Mouse (Mus musculus) gastrocnemius, adult 8-10 months (tissue): ENCODE results near the gene Vmn1r125. TPM values are rescaled to one million over a fixed set of nuclear protein-coding genes. Genes with fewer than 3 reads are reported as not detected.
"Not testable (repeated sequence)": the region's sequence is repeated elsewhere in the genome, so short reads cannot be mapped to it uniquely, and the experiment has no call there.

Experiments
- DNase-seq, 2 experiments: peaks; one replicate each; pipeline ENCODE4 v3.0.0; 2022; ENCODE audit warnings: low spot score in 2 of 2
- total RNA-seq, 4 experiments: library from RNA; stranded (reverse); gene quantifications; 2 replicates each; pipeline ENCODE4 v1.2.4; 2022

Vmn1r125 gene
- total RNA-seq: not detected

DNA sequence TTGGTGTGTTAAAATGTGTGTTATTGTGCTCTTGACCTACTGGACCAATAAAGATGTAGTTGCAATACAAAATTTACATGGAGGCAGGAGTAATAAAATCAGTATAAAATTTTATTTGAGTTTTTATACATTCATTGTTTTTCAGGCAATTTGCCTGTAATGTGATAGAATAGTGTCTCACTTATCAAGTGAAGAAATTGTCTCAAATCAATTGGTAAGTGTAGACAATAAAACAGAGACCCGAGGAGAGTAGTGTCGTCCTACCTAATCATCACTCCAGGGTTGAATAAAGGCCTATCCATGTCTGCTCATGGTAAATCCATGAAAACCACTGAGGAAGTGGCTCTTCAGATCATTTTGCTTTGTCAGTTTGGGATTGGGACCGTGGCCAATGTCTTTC, at the start of gene Vmn1r125:
Gene Vmn1r125 (plus strand): TSS at position 301 of the 400 bp plus-strand sequence.
- not testable (repeated sequence) for DNase-seq

DNA sequence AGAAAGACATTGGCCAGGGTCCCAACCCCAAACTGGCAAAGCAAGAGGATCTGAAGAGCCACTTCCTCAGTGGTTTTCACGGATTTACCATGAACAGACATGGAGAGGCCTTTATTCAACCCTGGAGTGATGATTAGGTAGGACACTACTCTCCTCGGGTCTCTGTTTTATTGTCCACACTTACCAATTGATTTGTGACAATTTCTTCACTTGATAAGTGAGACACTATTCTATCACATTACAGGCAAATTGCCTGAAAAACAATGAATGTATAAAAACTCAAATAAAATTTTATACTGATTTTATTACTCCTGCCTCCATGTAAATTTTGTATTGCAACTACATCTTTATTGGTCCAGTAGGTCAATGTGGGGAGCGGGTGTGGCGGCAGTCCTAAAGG, 11.5 kb upstream of the Vmn1r125 start, which contains the start of gene Vmn1r124:
Gene Vmn1r124 (minus strand): TSS at position 101 of the 400 bp plus-strand sequence.
- DNase-seq: not testable (repeated sequence)

DNA sequence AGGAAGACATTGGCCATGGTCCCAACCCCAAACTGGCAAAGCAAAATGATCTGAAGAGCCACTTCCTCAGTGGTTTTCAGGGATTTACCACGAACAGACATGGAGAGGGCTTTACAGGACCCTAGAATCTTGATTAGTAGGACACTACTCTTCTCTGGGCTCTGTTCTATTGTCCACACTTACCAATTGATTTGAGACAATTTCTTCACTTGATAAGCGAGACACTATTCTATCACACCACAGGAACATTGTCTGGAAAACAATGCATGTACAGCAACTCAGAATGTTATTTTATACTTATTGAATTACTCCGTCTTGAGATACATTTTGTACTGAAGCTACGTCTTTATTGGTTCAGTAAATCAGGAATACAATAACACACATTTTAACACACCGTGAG, 29.4 kb downstream of the Vmn1r125 start, which contains the start of gene Vmn1r126:
Gene Vmn1r126 (minus strand): TSS at position 101 of the 400 bp plus-strand sequence.
- not testable (repeated sequence) for DNase-seq

DNA sequence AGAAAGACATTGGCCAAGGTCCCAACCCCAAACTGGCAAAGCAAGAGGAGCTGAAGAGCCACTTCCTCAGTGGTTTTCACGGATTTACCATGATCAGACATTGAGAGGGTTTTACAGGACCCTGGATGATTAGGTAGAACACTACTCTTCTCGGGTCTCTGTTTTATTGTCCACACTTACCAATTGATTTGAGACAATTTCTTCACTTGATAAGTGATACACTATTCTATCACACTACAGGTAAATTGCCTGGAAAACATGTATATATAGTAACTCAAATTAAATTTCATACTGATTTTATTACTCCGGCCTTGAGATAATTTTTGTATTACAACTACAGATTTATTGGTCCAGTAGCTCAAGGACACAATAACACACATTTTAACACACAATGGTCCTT, 47.8 kb downstream of the Vmn1r125 start, which contains the start of gene Vmn1r127:
Gene Vmn1r127 (minus strand): TSS at position 101 of the 400 bp plus-strand sequence.
- DNase-seq: not testable (repeated sequence)

Other genes starting within 250 kb of the Vmn1r125 start
- gene Vmn1r120, start 218.4 kb upstream of the Vmn1r125 start, total RNA-seq: not detected
- not detected for gene Vmn1r121, start 173.7 kb upstream of the Vmn1r125 start, total RNA-seq
- gene Vmn1r122, start 138.1 kb upstream of the Vmn1r125 start, total RNA-seq: not detected
- gene Vmn1r123, start 110.0 kb upstream of the Vmn1r125 start, total RNA-seq: not detected
- not detected for gene Gm5157, start 81.8 kb upstream of the Vmn1r125 start, total RNA-seq
- gene Vmn1r124, start 11.6 kb upstream of the Vmn1r125 start, total RNA-seq: not detected
- gene Vmn1r126, start 29.3 kb downstream of the Vmn1r125 start, total RNA-seq: not detected
- not detected for gene Vmn1r127, start 47.7 kb downstream of the Vmn1r125 start, total RNA-seq
- not detected for gene Vmn1r128, start 77.2 kb downstream of the Vmn1r125 start, total RNA-seq
- gene Vmn1r129, start 89.1 kb downstream of the Vmn1r125 start, total RNA-seq: not detected
- gene Gm6882, start 160.6 kb downstream of the Vmn1r125 start, total RNA-seq: not detected
- gene Vmn1r130, start 239.6 kb downstream of the Vmn1r125 start, total RNA-seq: not detected